Mouse (Mus musculus) kidney, embryonic 14.5 days (tissue): ENCODE measurements around the gene Olfr686. TPM values are rescaled to one million over a fixed set of nuclear protein-coding genes. Genes with fewer than 3 reads are reported as not detected.

Source experiments
- ATAC-seq: fragments of 200-750 bp; cut with Nextera tagmentation; 2 replicates; pipeline ENCODE4 v1.8.0; 2017; ENCODE audit warnings: moderate number of reproducible peaks, mild to moderate bottlenecking, moderate TSS enrichment, moderate library complexity; ENCODE audit not compliant: low FRiP score, low TSS enrichment
- H3K27ac ChIP-seq: fragments of 300-500 bp; sonication (generic); 2 replicates; pipeline ENCODE4 v1.5.1; 2014; ENCODE audit warnings: low read depth, mild to moderate bottlenecking, low read length, moderate library complexity, mixed read lengths
- H3K27me3 ChIP-seq: fragments of 300-500 bp; sonication (generic); 2 replicates; pipeline ENCODE4 v1.6.1; 2014; ENCODE audit warnings: mild to moderate bottlenecking, low read length; ENCODE audit not compliant: control insufficient read depth, insufficient read depth
- H3K36me3 ChIP-seq: fragments of 300-500 bp; sonication (generic); 2 replicates; pipeline ENCODE4 v1.6.1; 2014; ENCODE audit warnings: low read length, mixed read lengths; ENCODE audit not compliant: control insufficient read depth, insufficient read depth
- H3K4me1 ChIP-seq: fragments of 300-500 bp; sonication (generic); 2 replicates; pipeline ENCODE4 v1.6.1; 2014; ENCODE audit warnings: low read length, mixed read lengths; ENCODE audit not compliant: control insufficient read depth, insufficient read depth
- H3K4me2 ChIP-seq: fragments of 300-500 bp; sonication (generic); replicated peaks from 2 replicates; pipeline ENCODE4 v1.6.1; 2014; ENCODE audit warnings: low read depth, mild to moderate bottlenecking, low read length
- H3K4me3 ChIP-seq: fragments of 300-500 bp; sonication (generic); 2 replicates; pipeline ENCODE4 v1.5.1; 2014; ENCODE audit warnings: mild to moderate bottlenecking, low read length
- H3K9ac ChIP-seq: fragments of 300-500 bp; sonication (generic); 2 replicates; pipeline ENCODE4 v1.6.1; 2014; ENCODE audit warnings: low read depth, mild to moderate bottlenecking, low read length, moderate library complexity
- H3K9me3 ChIP-seq: fragments of 300-500 bp; sonication (generic); 2 replicates; pipeline ENCODE4 v1.6.1; 2016; ENCODE audit warnings: low read length; ENCODE audit not compliant: control insufficient read depth
- WGBS: fragments of 180-500 bp; shearing (Covaris S2); extraction: QIAGEN DNeasy Blood & Tissue Kit; methylation state at CpG from one replicate; pipeline ENCODE4 v1.1.7; 2014; 5-methylcytosine and 5-hydroxymethylcytosine counted together
- polyA plus RNA-seq: library from polyadenylated mRNA; unstranded; fragments of >200 nt; fragmentation: Nextera tagmentation; extraction: Ambion mirVana; gene quantifications from 2 replicates; pipeline ENCODE4 v1.2.1, GENCODE M21; 2014

Gene Olfr686
- polyA plus RNA-seq, 1 experiment from 2014 or later, result not detected

GRCm38 (mm10) chr7:105185912-105186311, 21.4 kb downstream of the Olfr686 start, which contains the start of gene Olfr685:
Gene Olfr685, minus strand, starts transcription at chr7:105186012.
- Histone ChIP-seq H3K27ac (no peak within 1 kb of the TSS), H3K9ac (no peak within 1 kb of the TSS), H3K4me3 (no peak within 1 kb of the TSS), H3K4me2 (no peak within 1 kb of the TSS), H3K9me3 (no peaks in the 10 kb centered on the region), H3K27me3 (no peaks in the 10 kb centered on the region), H3K4me1 (no peaks in the 10 kb centered on the region), H3K36me3 (no peaks in the 10 kb centered on the region)
- ATAC-seq, result no peak
- WGBS, result 65% methylated on average over 1 of the region's 1 CpGs

DNA sequence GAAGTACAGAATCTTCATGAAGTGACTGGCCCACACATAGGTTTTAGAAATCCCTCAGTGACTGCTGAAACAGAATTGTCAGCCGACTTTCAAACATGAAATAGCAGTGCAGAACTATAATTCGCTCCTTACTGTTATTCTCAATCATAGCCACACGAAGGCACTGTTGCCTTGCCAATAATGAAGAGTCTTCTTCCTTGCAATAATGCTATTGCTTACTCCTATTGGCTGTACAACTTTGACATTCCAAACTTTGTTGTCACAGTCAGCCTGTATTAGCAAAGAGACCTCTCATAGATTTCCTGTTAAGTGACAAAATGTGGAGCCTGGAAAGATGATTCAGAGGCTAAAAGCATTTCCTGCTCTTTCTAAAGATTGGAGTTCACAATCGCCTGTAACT, 36.5 kb downstream of the Olfr686 start:
- no peak overlapping the region for H3K27ac ChIP-seq
- no peak overlapping the region for H3K9ac ChIP-seq
- no peak overlapping the region for H3K4me3 ChIP-seq
- H3K9me3 ChIP-seq, result no peaks in the 10 kb centered on the region
- WGBS, result 55% methylated on average over 4 of the region's 4 CpGs
- no peak overlapping the region for H3K4me2 ChIP-seq
- H3K4me1 ChIP-seq, result no peaks in the 10 kb centered on the region
- no peak for ATAC-seq
- H3K27me3 ChIP-seq, result no peaks in the 10 kb centered on the region
- H3K36me3 ChIP-seq, result no peaks in the 10 kb centered on the region

DNA sequence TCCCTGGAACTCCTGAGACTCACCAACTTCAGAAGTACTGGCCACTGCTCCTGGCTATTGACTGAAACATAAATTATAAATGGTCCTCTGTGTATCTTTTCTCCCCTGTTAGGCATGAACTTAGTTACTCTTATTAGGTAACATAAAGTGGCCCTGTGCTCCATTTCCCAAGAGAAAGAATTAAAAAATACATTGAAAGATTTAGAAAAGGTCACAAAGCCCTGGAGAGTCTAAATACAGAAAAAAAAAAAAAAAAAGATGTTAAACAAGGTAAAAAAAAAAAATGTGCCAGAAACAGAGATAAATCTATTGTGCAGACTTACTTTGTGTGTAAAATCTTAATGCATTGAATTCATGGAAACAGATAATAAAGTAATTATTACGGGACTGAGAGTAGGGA, 43.7 kb downstream of the Olfr686 start, which contains the start of gene Olfr684:
TSS of gene Olfr684 (minus strand) at position 101 of the 400 bp plus-strand sequence.
- 76% methylated on average over 1 of the region's 1 CpGs for WGBS
- Histone ChIP-seq H3K36me3 (no peaks in the 10 kb centered on the region), H3K4me1 (no peaks in the 10 kb centered on the region), H3K9ac (no peak within 1 kb of the TSS), H3K27me3 (no peaks in the 10 kb centered on the region), H3K27ac (no peak within 1 kb of the TSS), H3K9me3 (no peaks in the 10 kb centered on the region), H3K4me3 (no peak within 1 kb of the TSS), H3K4me2 (no peak within 1 kb of the TSS)
- no peak for ATAC-seq

Other genes with a start within 250 kb of the Olfr686 start
- gene Olfr670, start 244.9 kb downstream of the Olfr686 start, polyA plus RNA-seq, result not detected in 2 replicates
- not detected in 2 replicates for gene Olfr671, start 228.4 kb downstream of the Olfr686 start, polyA plus RNA-seq
- gene Olfr672, start 205.5 kb downstream of the Olfr686 start, polyA plus RNA-seq, result not detected in 2 replicates
- not detected in 2 replicates for gene Olfr675, start 179.0 kb downstream of the Olfr686 start, polyA plus RNA-seq
- gene Olfr676, start 174.8 kb downstream of the Olfr686 start, polyA plus RNA-seq, result not detected in 2 replicates
- gene Olfr677, start 156.1 kb downstream of the Olfr686 start, polyA plus RNA-seq, result not detected in 2 replicates
- not detected in 2 replicates for gene Olfr678, start 143.0 kb downstream of the Olfr686 start, polyA plus RNA-seq
- not detected in 2 replicates for gene Olfr679, start 126.3 kb downstream of the Olfr686 start, polyA plus RNA-seq
- not detected in 2 replicates for gene Olfr680-ps1, start 114.7 kb downstream of the Olfr686 start, polyA plus RNA-seq
- not detected in 2 replicates for gene Olfr681, start 90.6 kb downstream of the Olfr686 start, polyA plus RNA-seq
- not detected in 2 replicates for gene Olfr683, start 60.5 kb downstream of the Olfr686 start, polyA plus RNA-seq
- not detected in 2 replicates for gene Olfr684, start 43.8 kb downstream of the Olfr686 start, polyA plus RNA-seq
- not detected in 2 replicates for gene Olfr685, start 21.5 kb downstream of the Olfr686 start, polyA plus RNA-seq
- not detected in 2 replicates for gene Olfr688, start 80.6 kb upstream of the Olfr686 start, polyA plus RNA-seq
- gene Olfr689, start 103.7 kb upstream of the Olfr686 start, polyA plus RNA-seq, result not detected in 2 replicates
- gene Olfr690, start 126.6 kb upstream of the Olfr686 start, polyA plus RNA-seq, result not detected in 2 replicates
- gene Olfr691, start 134.8 kb upstream of the Olfr686 start, polyA plus RNA-seq, result 0.13 TPM in 1 of 2 replicates, not detected in the other
- not detected in 2 replicates for gene Olfr692, start 160.7 kb upstream of the Olfr686 start, polyA plus RNA-seq
- not detected in 2 replicates for gene Gm5901, start 167.6 kb upstream of the Olfr686 start, polyA plus RNA-seq
- 30.9 and 43.6 TPM in 2 replicates for gene Fam160a2, start 192.6 kb upstream of the Olfr686 start, polyA plus RNA-seq
- not detected in 2 replicates for gene Cnga4, start 197.1 kb upstream of the Olfr686 start, polyA plus RNA-seq
- 0.56 and 0.58 TPM in 2 replicates for gene Cckbr, start 218.2 kb upstream of the Olfr686 start, polyA plus RNA-seq